Mouse (Mus musculus): ENCODE data around the gene Axin2. TPM values are rescaled to one million over a fixed set of nuclear protein-coding genes. Genes with fewer than 3 reads are reported as not detected.

Axin2 gene
- total and polyA plus RNA-seq, 3 experiments, result 14.2 to 29.9 (median 16.6) TPM

DNA sequence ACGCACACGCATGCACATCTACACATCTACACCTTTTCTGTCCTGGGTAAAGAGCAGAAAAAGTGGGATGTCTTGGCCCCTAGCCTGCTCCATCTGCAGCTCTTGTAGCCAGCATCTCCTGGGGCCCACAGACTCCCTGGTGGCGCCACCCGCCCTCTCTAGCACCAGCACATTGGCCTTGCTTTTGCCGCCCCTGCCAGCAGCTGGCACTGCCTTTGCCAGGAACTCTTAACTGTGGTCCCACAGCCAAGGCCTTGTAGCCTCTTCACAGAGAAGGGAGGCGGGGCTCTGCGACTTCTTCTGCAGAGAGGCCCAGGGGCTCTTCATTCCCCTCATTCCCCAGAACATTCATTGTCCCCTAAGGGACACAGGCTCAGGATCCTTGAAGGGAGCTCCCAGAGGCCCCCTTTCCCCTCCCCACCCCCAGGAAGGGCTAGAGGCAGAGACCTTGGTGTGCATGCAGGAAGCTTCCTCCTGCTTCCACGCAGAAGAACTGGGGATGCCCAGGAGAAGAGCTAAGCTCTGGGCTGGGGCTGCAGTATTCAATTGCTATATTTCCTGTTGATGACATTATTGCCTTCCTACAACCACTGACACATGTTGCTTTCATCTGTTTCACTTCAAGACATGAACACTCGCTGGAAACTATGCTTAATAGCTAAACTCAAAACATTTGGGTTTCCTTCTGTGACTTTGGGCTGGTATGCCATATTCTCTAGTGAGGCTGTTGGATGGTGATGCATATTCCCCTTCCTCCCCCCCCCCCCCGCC lies 19.2 kb upstream of the Axin2 start:
- no peak for DNase-seq (ENCODE audit: extremely low read depth)
- no peak overlapping the region for H3K9ac ChIP-seq (ENCODE audit: insufficient read depth, low read depth)
- H3K4me1 ChIP-seq (ENCODE audit: control insufficient read depth in 1 of 2, insufficient read depth in 2 of 2), result peaks cover 28 to 82% of the 10 kb centered on the region in 2 experiments
- H3K27me3 ChIP-seq (replicated peaks), result no peaks in the 10 kb centered on the region
- H3K4me2 ChIP-seq (ENCODE audit: insufficient read depth, low read depth, poor library complexity, severe bottlenecking), result no peak overlapping the region
- H3K4me3 ChIP-seq (replicated peaks in 1 of 3; ENCODE audit: low read depth in 2 of 3, low read length in 2 of 3, poor library complexity in 1 of 3), result peak overlapping the region in 1 of 3 experiments; percentile 28
- H3K36me3 ChIP-seq (replicated peaks in 1 of 2; ENCODE audit: control insufficient read depth in 1 of 2, insufficient read depth in 1 of 2, low read length in 1 of 2), result no peaks in the 10 kb centered on the region
- in situ Hi-C loops (cut with MboI; ENCODE audit: low pct_ligation_motif_present, low pct_unique_long_range_greater_than_20kb, low sequenced_read_pairs), result no loop called here
- 0 out of 2 replicates have a peak overlapping the region, but pooled peaks have one; percentile 5 for H3K27ac ChIP-seq (ENCODE audit: insufficient read depth, low read depth)
- H3K9me3 ChIP-seq (replicated peaks; ENCODE audit: low read length), result no peaks in the 10 kb centered on the region
- dilution Hi-C loops (cut with MboI; ENCODE audit: extremely low pct_ligation_motif_present, extremely low pct_unique_long_range_greater_than_20kb, low sequenced_read_pairs), result no loop called here
- no peak for TF ChIP-seq HCFC1 (IDR thresholded peaks at IDR 0.05; ENCODE audit: low read depth, low read length)
- no peak for TF ChIP-seq E2F4 (IDR thresholded peaks at IDR 0.05; ENCODE audit: insufficient replicate concordance, low read depth, low read length)
- no peak for TF ChIP-seq ETS1 (conservative IDR thresholded peaks at IDR 0.05; ENCODE audit: low read depth, low read length)
- no peak for TF ChIP-seq RCOR1 (conservative IDR thresholded peaks at IDR 0.05; ENCODE audit: low read depth, low read length)
- no peak for TF ChIP-seq EP300 (IDR thresholded peaks at IDR 0.05; ENCODE audit: low read length)
- no peak for TF ChIP-seq MYC (IDR thresholded peaks at IDR 0.05; ENCODE audit: low read depth, low read length)
- no peak for TF ChIP-seq USF2 (conservative IDR thresholded peaks at IDR 0.05; ENCODE audit: low read depth, low read length)
- TF ChIP-seq KAT2A (IDR thresholded peaks at IDR 0.05; ENCODE audit: insufficient replicate concordance, low read length), result no peak
- TF ChIP-seq SIN3A (IDR thresholded peaks at IDR 0.05; ENCODE audit: low read length), result no peak
- TF ChIP-seq POLR2AphosphoS2 (IDR thresholded peaks at IDR 0.05; ENCODE audit: low read depth, low read length), result no peak
- TF ChIP-seq PAX5 (IDR thresholded peaks at IDR 0.05; ENCODE audit: low read length), result no peak
- TF ChIP-seq USF1 (IDR thresholded peaks at IDR 0.05; ENCODE audit: low read depth, low read length), result no peak
- no peaks in the 10 kb centered on the region for H3K79me2 ChIP-seq (replicated peaks; ENCODE audit: control insufficient read depth, extremely low read depth, insufficient read depth, poor library complexity, severe bottlenecking)

GRCm38 (mm10) chr11:108901670-108902069 lies 18.5 kb upstream of the Axin2 start:
- no peak overlapping the region for H3K27ac ChIP-seq (ENCODE audit: insufficient read depth, low read depth)
- dilution Hi-C loops (cut with MboI; ENCODE audit: extremely low pct_ligation_motif_present, extremely low pct_unique_long_range_greater_than_20kb, low sequenced_read_pairs), result no loop called here

More at GRCm38 (mm10) chr11:108901670-108902069, 18.5 kb upstream of the Axin2 start:
- Histone ChIP-seq H3K27me3 (replicated peaks) (no peaks in the 10 kb centered on the region), H3K36me3 (replicated peaks in 1 of 2; ENCODE audit: control insufficient read depth in 1 of 2, insufficient read depth in 1 of 2, low read length in 1 of 2) (no peaks in the 10 kb centered on the region), H3K4me3 (replicated peaks in 1 of 3; ENCODE audit: low read depth in 2 of 3, low read length in 2 of 3, poor library complexity in 1 of 3) (no peak overlapping the region), H3K9me3 (replicated peaks; ENCODE audit: low read length) (no peaks in the 10 kb centered on the region), H3K4me2 (ENCODE audit: insufficient read depth, low read depth, poor library complexity, severe bottlenecking) (no peak overlapping the region), H3K9ac (ENCODE audit: insufficient read depth, low read depth) (no peak overlapping the region), H3K4me1 (ENCODE audit: control insufficient read depth in 1 of 2, insufficient read depth in 2 of 2) (peaks cover 28 to 80% of the 10 kb centered on the region in 2 experiments), H3K79me2 (replicated peaks; ENCODE audit: control insufficient read depth, extremely low read depth, insufficient read depth, poor library complexity, severe bottlenecking) (no peaks in the 10 kb centered on the region)
- DNase-seq (ENCODE audit: extremely low read depth), result no peak
- TF ChIP-seq RCOR1 (conservative IDR thresholded peaks at IDR 0.05; ENCODE audit: low read depth, low read length), result no peak
- no peak for TF ChIP-seq NELFE (IDR thresholded peaks at IDR 0.05; ENCODE audit: low read depth, low read length)
- TF ChIP-seq ZKSCAN1 (IDR thresholded peaks at IDR 0.05; ENCODE audit: borderline replicate concordance, low read depth, low read length), result no peak
- no peak for TF ChIP-seq IRF4 (IDR thresholded peaks at IDR 0.05; ENCODE audit: low read depth, low read length)
- no peak for TF ChIP-seq MAFK (IDR thresholded peaks at IDR 0.05; ENCODE audit: insufficient replicate concordance, low read length)
- TF ChIP-seq MAX (IDR thresholded peaks at IDR 0.05; ENCODE audit: low read length), result no peak
- TF ChIP-seq ZNF384 (IDR thresholded peaks at IDR 0.05; ENCODE audit: low read depth, low read length), result no peak
- in situ Hi-C loops (cut with MboI; ENCODE audit: low pct_ligation_motif_present, low pct_unique_long_range_greater_than_20kb, low sequenced_read_pairs), result no loop called here
